Mouse (Mus musculus): ENCODE results near the gene Bmi1. TPM values are rescaled to one million over a fixed set of nuclear protein-coding genes. Genes with fewer than 3 reads are reported as not detected.
A peak's percentile ranks its signal among the peaks of the same experiment; 100 is the strongest.

Gene Bmi1
- 17.8 and 21.1 TPM in 2 replicates for polyA plus RNA-seq (2015; fragmentation: Nextera tagmentation; extraction: Ambion mirVana)

DNA sequence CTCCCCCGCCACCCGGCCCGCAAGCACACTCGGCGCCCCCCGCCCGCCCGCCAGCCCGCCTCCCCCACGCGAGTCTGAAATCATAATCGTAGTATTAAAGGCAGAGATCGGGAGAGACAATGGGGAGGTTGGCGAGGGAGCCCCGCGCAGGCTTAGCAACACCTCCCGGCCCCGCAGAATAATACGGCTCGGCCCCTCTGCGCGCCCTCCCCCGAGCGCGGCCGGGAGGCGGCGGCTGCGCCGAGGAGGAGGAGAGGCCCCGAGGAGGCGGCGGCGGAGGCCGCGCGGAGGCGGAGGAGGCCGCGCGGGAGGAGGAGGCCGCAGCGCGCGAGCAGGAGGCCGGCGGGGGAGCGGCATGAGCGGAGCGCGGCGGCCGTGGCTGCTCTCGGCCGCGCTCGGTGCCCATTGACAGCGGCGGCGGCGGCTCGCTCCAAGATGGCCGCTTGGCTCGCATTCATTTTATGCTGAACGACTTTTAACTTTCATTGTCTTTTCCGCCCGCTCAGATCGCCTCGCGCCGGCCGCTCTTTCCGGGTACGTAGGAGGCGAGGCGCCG is at the start of gene Bmi1:
TSS of gene Bmi1 (plus strand) at position 83 of the 556 bp plus-strand sequence.
- Histone ChIP-seq H3K27ac (replicated peaks) (peak within 1 kb of the TSS; percentile 94), H3K27me3 (peaks cover 29% of the 10 kb centered on the region), H3K4me1 (replicated peaks) (peaks cover 48% of the 10 kb centered on the region), H3K9ac (peak within 1 kb of the TSS; percentile 80), H3K4me3 (peak within 1 kb of the TSS; percentile 81), H3K36me3 (no peaks in the 10 kb centered on the region), H3K9me3 (no peaks in the 10 kb centered on the region), H3K4me2 (peak within 1 kb of the TSS; percentile 87)
- under 1% methylated on average over 55 of the region's 77 CpGs for WGBS
- ATAC-seq (ENCODE audit: low FRiP score, low read depth), result peak; percentile 74

DNA sequence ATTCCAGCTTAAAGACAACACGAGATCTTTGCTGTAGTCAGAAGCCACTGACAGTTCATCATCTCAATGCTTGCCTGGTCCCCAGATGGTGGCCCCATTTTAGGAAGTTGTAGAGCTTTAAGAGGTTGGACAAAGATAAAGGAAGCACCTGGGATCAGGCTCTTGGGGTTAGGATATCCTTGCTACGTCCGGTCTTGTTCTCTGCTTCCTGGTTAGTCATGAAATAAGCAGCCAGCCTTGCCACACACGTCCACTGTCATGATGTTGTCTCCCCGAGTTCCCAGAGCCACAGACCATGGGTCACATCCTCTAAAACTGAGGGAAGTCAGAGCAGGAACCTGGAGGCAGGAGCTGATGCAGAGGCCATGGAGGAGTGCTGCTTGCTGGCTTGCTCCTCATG is 46.3 kb upstream of the Bmi1 start:
- H3K27ac ChIP-seq (replicated peaks), result no peak overlapping the region
- no peaks in the 10 kb centered on the region for H3K4me1 ChIP-seq (replicated peaks)
- no peak for ATAC-seq (ENCODE audit: low FRiP score, low read depth)
- no peaks in the 10 kb centered on the region for H3K9me3 ChIP-seq
- H3K4me3 ChIP-seq, result no peak overlapping the region
- WGBS, result 77% methylated on average over 5 of the region's 5 CpGs
- H3K4me2 ChIP-seq, result no peak overlapping the region
- H3K36me3 ChIP-seq, result no peaks in the 10 kb centered on the region
- H3K27me3 ChIP-seq, result no peaks in the 10 kb centered on the region
- no peak overlapping the region for H3K9ac ChIP-seq

DNA sequence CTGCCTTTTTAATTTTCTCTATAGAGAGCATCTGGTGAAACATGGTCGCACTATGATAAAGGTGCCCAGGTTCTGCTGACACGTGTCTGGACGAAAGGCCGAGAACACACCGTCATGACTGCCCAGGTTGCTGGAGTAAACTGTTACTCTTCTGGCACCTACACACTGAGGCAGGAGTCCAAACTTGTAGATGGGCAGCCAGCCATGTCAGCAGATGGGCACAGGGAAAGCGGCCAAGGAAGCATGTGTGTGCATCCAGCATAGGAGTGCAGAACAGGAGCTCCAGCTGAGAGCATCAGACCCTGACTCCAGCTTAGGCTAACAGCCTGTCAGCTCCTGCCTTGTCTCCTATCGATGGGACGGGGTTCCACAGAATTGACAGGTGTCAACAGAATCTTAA is 41.8 kb upstream of the Bmi1 start:
- peak; percentile 91 for ATAC-seq (ENCODE audit: low FRiP score, low read depth)

DNA sequence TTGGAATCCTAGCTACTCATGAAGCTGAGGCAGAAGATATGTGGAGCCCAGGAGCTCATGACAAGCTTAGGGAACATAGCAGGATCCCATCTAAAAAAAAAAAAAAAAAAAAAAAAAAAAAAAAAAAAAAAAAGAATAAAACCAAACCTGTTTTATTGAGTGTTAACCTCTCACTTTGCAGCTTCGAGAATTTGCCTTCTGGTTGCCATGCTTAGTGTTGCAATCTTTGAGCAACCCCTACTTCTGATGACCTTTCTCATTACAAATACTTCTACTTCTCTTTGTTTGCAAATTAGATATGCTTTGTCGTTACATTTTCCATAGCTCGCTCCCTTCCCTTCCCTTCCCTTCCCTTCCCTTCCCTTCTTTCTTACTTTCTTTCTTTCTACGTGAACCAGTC is 28.3 kb upstream of the Bmi1 start:
- Histone ChIP-seq H3K9me3 (no peaks in the 10 kb centered on the region), H3K4me1 (replicated peaks) (no peaks in the 10 kb centered on the region), H3K36me3 (no peaks in the 10 kb centered on the region), H3K4me2 (no peak overlapping the region), H3K9ac (no peak overlapping the region), H3K27me3 (no peaks in the 10 kb centered on the region), H3K27ac (replicated peaks) (no peak overlapping the region), H3K4me3 (no peak overlapping the region)
- 70% methylated on average over 4 of the region's 4 CpGs for WGBS
- ATAC-seq (ENCODE audit: low FRiP score, low read depth), result no peak

More for the DNA sequence above, 41.8 kb upstream of the Bmi1 start:
- no peaks in the 10 kb centered on the region for H3K27me3 ChIP-seq
- no peak overlapping the region for H3K27ac ChIP-seq (replicated peaks)
- H3K9ac ChIP-seq, result no peak overlapping the region
- no peaks in the 10 kb centered on the region for H3K4me1 ChIP-seq (replicated peaks)
- no peaks in the 10 kb centered on the region for H3K36me3 ChIP-seq
- 66% methylated on average over 8 of the region's 8 CpGs for WGBS
- H3K4me3 ChIP-seq, result no peak overlapping the region
- no peaks in the 10 kb centered on the region for H3K9me3 ChIP-seq
- no peak overlapping the region for H3K4me2 ChIP-seq

DNA sequence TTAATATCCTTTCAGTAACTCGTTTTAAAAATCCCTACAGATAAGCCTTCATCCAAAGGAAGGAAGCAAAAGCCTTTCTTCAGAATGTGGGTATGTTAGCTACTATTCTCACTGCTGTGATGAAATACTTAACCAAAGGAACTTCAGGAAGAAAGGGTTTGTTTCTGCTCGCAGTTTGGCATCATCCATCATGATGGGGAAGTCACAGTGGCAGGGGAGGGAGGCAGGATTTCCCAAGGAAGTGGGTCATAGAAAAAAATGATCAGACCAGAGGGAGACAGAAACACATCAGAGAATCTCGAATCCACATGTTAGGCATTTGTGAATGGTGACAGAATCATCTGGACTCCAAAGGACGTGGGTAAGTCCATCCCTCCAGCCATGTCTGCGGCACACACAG is 22.0 kb upstream of the Bmi1 start:
- 68% methylated on average over 5 of the region's 5 CpGs for WGBS
- Histone ChIP-seq H3K36me3 (no peaks in the 10 kb centered on the region), H3K9ac (no peak overlapping the region), H3K4me3 (no peak overlapping the region), H3K4me1 (replicated peaks) (no peaks in the 10 kb centered on the region), H3K4me2 (no peak overlapping the region), H3K27me3 (no peaks in the 10 kb centered on the region), H3K9me3 (no peaks in the 10 kb centered on the region), H3K27ac (replicated peaks) (no peak overlapping the region)
- ATAC-seq (ENCODE audit: low FRiP score, low read depth), result no peak

DNA sequence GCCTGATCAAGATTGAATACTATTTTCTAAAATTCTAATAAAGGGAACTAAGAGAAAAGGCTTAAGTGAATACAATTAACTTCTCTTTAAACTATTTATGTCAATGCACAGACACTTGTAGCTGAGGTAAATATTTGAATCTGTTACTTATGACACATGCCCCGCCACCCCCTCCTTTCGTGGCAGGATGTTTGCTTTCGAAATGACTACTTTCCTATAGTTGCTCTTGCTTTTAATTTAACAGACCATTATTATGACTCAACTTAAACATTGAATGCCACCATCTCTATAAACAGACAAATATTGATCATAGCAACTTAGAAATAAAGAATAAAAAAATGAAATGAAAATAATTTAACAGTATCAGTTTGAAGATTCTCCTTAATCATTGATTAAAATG is 12.8 kb upstream of the Bmi1 start:
- no peaks in the 10 kb centered on the region for H3K9me3 ChIP-seq
- H3K27ac ChIP-seq (replicated peaks), result no peak overlapping the region
- H3K4me2 ChIP-seq, result no peak overlapping the region
- no peaks in the 10 kb centered on the region for H3K36me3 ChIP-seq
- WGBS, result 97% methylated on average over 3 of the region's 3 CpGs
- H3K27me3 ChIP-seq, result no peaks in the 10 kb centered on the region
- no peaks in the 10 kb centered on the region for H3K4me1 ChIP-seq (replicated peaks)
- ATAC-seq (ENCODE audit: low FRiP score, low read depth), result no peak
- H3K4me3 ChIP-seq, result no peak overlapping the region
- H3K9ac ChIP-seq, result no peak overlapping the region

DNA sequence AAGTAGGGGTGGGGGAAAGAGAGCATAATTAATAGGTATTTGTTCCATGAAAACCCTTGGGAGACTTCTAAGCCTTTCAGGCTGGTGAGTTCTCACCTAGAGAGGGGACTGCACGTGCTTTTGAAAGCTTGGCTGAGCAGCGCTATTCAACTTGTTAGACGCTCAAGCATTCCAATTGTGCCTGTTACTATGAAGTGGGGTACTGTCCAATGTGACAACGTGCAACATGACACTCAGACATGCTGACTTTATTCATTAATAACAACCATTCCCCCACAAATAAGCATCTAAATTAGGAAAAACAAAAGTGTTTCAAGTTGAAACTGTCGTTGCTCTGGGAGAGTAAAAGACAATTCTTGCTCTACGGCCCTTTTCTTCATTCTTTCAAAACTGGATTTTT is 5.8 kb upstream of the Bmi1 start:
- Histone ChIP-seq H3K36me3 (no peaks in the 10 kb centered on the region), H3K4me1 (replicated peaks) (peaks cover 23% of the 10 kb centered on the region), H3K4me2 (peak overlapping the region; percentile 20), H3K27ac (replicated peaks) (no peak overlapping the region), H3K4me3 (no peak overlapping the region), H3K27me3 (0 out of 2 replicates have a peak, but pooled peaks cover 6% of the 10 kb centered on the region), H3K9me3 (no peaks in the 10 kb centered on the region), H3K9ac (no peak overlapping the region)
- ATAC-seq (ENCODE audit: low FRiP score, low read depth), result no peak
- whole genome bisulfite sequencing, result 9% methylated on average over 6 of the region's 6 CpGs

DNA sequence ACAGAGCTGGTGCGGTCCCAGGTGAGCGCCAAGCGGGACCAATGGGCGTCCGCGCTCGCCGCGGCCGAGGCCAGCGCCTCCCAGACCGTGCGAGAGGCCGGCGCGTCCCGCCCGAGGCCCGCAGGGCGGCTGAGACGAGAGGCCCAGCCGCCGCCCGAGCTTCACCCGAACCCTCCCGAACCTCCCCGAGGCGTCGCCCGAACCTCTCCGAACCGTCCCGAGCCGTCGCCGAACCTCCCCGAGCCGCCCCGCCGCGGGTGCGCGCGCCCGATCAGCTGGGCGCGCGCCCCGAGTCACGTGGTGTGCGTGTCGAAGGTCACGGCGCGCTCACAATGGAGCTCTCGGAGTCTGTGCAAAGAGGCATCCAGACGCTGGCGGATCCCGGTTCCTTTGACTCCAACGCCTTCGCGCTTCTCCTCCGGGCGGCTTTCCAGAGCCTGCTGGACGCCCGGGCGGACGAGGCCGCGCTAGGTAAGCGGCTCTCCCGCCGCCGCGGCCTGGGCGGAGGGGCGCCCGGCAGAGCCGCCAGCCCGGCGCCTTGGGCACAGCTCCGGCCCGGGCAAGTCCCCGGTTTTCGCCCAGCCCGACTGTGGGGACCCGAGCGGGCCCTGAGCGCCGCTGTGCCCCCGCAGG is 4.6 kb upstream of the Bmi1 start, which contains the start of gene Commd3:
TSS of gene Commd3 (plus strand) at position 252 of the 633 bp plus-strand sequence.
- 0 out of 2 replicates have a peak, but pooled peaks cover 6% of the 10 kb centered on the region for H3K27me3 ChIP-seq
- peak within 1 kb of the TSS; percentile 89 for H3K9ac ChIP-seq
- peaks cover 23% of the 10 kb centered on the region for H3K4me1 ChIP-seq (replicated peaks)
- peak within 1 kb of the TSS; percentile 98 for H3K27ac ChIP-seq (replicated peaks)
- under 1% methylated on average over 81 of the region's 91 CpGs for WGBS
- H3K4me3 ChIP-seq, result peak within 1 kb of the TSS; percentile 68
- no peaks in the 10 kb centered on the region for H3K36me3 ChIP-seq
- no peaks in the 10 kb centered on the region for H3K9me3 ChIP-seq
- peak within 1 kb of the TSS; percentile 90 for H3K4me2 ChIP-seq
- ATAC-seq (ENCODE audit: low FRiP score, low read depth), result peak; percentile 92

DNA sequence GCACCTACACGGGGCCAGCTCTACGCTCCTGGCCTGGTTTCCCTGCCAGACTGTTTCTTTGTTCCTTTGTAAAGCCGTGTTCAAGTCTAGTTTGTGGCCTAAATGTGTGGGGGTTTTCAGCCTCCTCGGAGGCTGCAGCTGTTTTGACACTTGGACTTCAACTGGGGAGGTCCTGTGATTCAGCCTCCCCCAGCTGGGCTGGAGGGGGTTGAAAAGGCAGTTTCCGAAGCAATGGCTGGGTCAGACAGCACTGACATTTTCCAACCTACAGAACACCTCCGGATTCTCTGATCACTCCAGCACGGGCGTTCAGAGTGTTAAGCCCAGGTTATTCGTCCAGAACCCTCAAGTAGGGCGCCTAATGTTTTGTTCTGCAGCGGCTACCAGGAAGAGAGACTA is 4.1 kb upstream of the Bmi1 start:
- Histone ChIP-seq H3K9ac (peak overlapping the region; percentile 89), H3K27ac (replicated peaks) (peak overlapping the region; percentile 98), H3K4me1 (replicated peaks) (peaks cover 24% of the 10 kb centered on the region), H3K27me3 (0 out of 2 replicates have a peak, but pooled peaks cover 6% of the 10 kb centered on the region), H3K4me2 (peak overlapping the region; percentile 90), H3K36me3 (no peaks in the 10 kb centered on the region), H3K4me3 (peak overlapping the region; percentile 68), H3K9me3 (no peaks in the 10 kb centered on the region)
- WGBS, result 1% methylated on average over 11 of the region's 11 CpGs
- ATAC-seq (ENCODE audit: low FRiP score, low read depth), result no peak

DNA sequence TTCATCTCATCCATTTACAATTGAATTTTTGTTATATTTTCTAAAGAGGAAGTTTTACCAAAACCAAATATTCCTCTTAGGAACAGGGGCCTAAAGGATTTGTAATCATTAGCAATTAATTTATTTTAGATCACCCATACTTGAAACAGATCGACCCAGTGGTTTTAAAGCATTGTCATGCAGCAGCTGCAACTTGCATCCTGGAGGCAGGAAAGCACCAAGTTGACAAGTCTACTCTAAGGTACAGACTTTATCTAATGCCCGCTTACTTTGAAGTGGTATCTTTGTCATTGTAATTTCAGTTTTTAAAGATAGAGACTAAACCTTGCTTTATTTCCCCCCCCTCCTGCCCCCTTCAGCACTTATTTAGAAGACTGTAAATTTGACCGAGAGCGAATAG is 3.1 kb upstream of the Bmi1 start:
- Histone ChIP-seq H3K36me3 (no peaks in the 10 kb centered on the region), H3K27me3 (0 out of 2 replicates have a peak, but pooled peaks cover 6% of the 10 kb centered on the region), H3K27ac (replicated peaks) (no peak overlapping the region), H3K4me2 (peak overlapping the region; percentile 90; the same call in 1 of the 2 replicates), H3K4me1 (replicated peaks) (peaks cover 33% of the 10 kb centered on the region), H3K9ac (no peak overlapping the region), H3K4me3 (no peak overlapping the region), H3K9me3 (no peaks in the 10 kb centered on the region)
- no peak for ATAC-seq (ENCODE audit: low FRiP score, low read depth)
- 60% methylated on average over 4 of the region's 4 CpGs for WGBS

DNA sequence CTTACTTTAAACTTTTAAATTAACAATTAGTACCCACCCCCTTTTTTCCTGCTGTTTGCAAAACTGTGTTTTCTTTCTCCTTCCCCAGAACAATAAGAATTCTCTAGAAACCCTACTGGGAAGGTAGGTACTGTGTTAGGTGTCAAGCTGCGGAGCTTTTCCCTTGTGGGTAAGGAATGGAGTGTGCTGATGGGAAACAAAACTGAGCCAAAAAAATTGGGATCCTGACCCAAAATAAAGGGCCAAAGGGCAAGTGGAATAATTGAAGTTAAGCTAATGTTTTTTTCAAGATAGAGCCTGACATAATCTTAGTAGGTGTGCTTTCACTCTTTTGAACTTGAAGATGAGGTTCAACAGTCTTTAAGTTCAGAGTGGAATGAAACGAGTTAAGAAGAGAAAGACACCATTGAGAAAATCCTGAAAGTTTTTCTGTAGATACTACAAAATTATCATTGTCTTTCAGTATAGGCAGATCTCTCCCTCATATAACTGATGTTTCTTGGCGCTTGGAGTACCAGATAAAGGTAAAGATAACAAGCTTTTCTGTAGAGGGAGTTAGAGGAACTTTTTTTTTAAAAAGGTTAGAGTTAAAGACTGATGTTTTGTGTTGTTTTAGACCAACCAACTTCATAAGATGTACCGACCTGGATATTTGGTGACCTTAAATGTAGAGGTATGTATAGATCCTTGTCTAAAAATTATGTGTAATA is 2.5 kb upstream of the Bmi1 start:
- H3K4me3 ChIP-seq, result no peak overlapping the region

More for the DNA sequence above, 2.5 kb upstream of the Bmi1 start:
- Histone ChIP-seq H3K4me1 (replicated peaks) (peaks cover 37% of the 10 kb centered on the region), H3K4me2 (no peak overlapping the region), H3K9ac (no peak overlapping the region), H3K27me3 (peaks cover 10% of the 10 kb centered on the region), H3K27ac (replicated peaks) (no peak overlapping the region), H3K9me3 (no peaks in the 10 kb centered on the region), H3K36me3 (no peaks in the 10 kb centered on the region)
- WGBS, result 62% methylated on average over 4 of the region's 4 CpGs
- ATAC-seq (ENCODE audit: low FRiP score, low read depth), result no peak
